Mouse (Mus musculus): ENCODE measurements around the gene Gm6710. TPM values are rescaled to one million over a fixed set of nuclear protein-coding genes. Genes with fewer than 3 reads are reported as not detected.
"Not testable (repeated sequence)": the region's sequence is repeated elsewhere in the genome, so short reads cannot be mapped to it uniquely, and the experiment has no call there.

The Gm6710 gene
- 8.2 and 9.1 TPM in 2 replicates for polyA plus RNA-seq (2012; rRNA removed)

- not testable (repeated sequence) for H3K4me1 ChIP-seq (ENCODE audit: control insufficient read depth, insufficient read depth, low read length); H3K4me3 ChIP-seq (ENCODE audit: insufficient read depth, low read length); H3K27ac ChIP-seq (ENCODE audit: insufficient read depth, low read length)
These were observed at the start of gene Gm6710 for GRCm38 (mm10) chr2:175869024-175869423. Gm6710 (plus strand) TSS chr2:175869219.

Other genes with a start within 250 kb of the Gm6710 start
- gene Gm11007, start 225.2 kb upstream of the Gm6710 start, polyA plus RNA-seq (2012; rRNA removed), result not detected in 2 replicates
- gene Zfp969, start 165.6 kb upstream of the Gm6710 start, polyA plus RNA-seq (2012; rRNA removed), result not detected in 2 replicates
- gene Gm2007, start 127.7 kb upstream of the Gm6710 start, polyA plus RNA-seq (2012; rRNA removed), result not detected in 2 replicates
- gene Gm14288, start 68.1 kb upstream of the Gm6710 start, polyA plus RNA-seq (2012; rRNA removed), result 5.9 and 6.8 TPM in 2 replicates
- 3.4 and 3.8 TPM in 2 replicates for gene Zfp966, start 61.9 kb downstream of the Gm6710 start, polyA plus RNA-seq (2012; rRNA removed)
- gene Gm2026, start 96.1 kb downstream of the Gm6710 start, polyA plus RNA-seq (2012; rRNA removed), result 15.3 and 16.9 TPM in 2 replicates

All from cortical plate, adult 2 months (tissue).